In genomic region chr19:47465467-47465866, GRCm38 (mm10) we compare ENCODE assay signal across 11 mouse cellular contexts. TPM values are rescaled to one million over a fixed set of nuclear protein-coding genes. Genes with fewer than 3 reads are reported as not detected.
DNase-seq lines count a peak whose midpoint lies in the region; ATAC-seq and TF ChIP-seq lines count a peak whose summit lies in the region.
"Had no signal": no experiment of that assay in that cellular context is flagged by ENCODE, and none has a peak within 500 bp of the region (broad histone marks: within the 10 kb centered on the region; RNA-seq: fewer than 3 reads in every experiment).

No protein-coding gene starts in this region.

- no peak for TF ChIP-seq POLR2A in myocyte (IDR thresholded peaks at IDR 0.05; ENCODE audit: insufficient read length, low read depth)

- no peaks in the 10 kb centered on the region for H3K4me1 ChIP-seq in midbrain, postnatal 0 days (ENCODE audit: insufficient read depth, low read length)
- H3K4me1 ChIP-seq in midbrain, embryonic 16.5 days (ENCODE audit: control insufficient read depth, insufficient read depth, low read length): peaks cover 12% of the 10 kb centered on the region; the same call in 1 of the 2 replicates

- no peak overlapping the region for H3K9ac ChIP-seq in midbrain, postnatal 0 days (replicated peaks; ENCODE audit: low read length, poor library complexity, severe bottlenecking)
- no peak overlapping the region for H3K9ac ChIP-seq in midbrain, embryonic 16.5 days (ENCODE audit: low read depth, low read length)

- peak; percentile 31 for TF ChIP-seq CTCF in midbrain, postnatal 0 days (IDR thresholded peaks at IDR 0.05)

- H3K27ac ChIP-seq in midbrain, postnatal 0 days (ENCODE audit: low read depth, low read length): no peak overlapping the region
- H3K27ac ChIP-seq in midbrain, embryonic 16.5 days (ENCODE audit: low read length): no peak overlapping the region

- peak; percentile 96 for DNase-seq in heart, adult 11 months
- no peak for DNase-seq in heart, postnatal 36 days
- no peak for DNase-seq in midbrain, postnatal 0 days (ENCODE audit: low spot score)
- peak; percentile 50 for DNase-seq in induced T-regulatory cell, adult 2 months (ENCODE audit: low read depth)
- DNase-seq in right cerebral cortex, postnatal 4 days: no peak
- no peak for DNase-seq in retina, postnatal 1 day
- DNase-seq: cerebellum, adult 8-10 months had no signal

- H3K4me2 ChIP-seq in midbrain, postnatal 0 days (ENCODE audit: low read depth, low read length, poor library complexity, severe bottlenecking): no peak overlapping the region
- no peak overlapping the region for H3K4me2 ChIP-seq in midbrain, embryonic 16.5 days (ENCODE audit: low read length)
- no peak overlapping the region for H3K4me2 ChIP-seq in myocyte (ENCODE audit: low read depth)

- WGBS in midbrain, postnatal 0 days: 76% methylated on average over 9 of the region's 9 CpGs
- WGBS in midbrain, embryonic 16.5 days: 69% methylated on average over 9 of the region's 9 CpGs

- H3ac ChIP-seq in myocyte (ENCODE audit: control insufficient read depth, insufficient read length): no peak overlapping the region

- no peak for ATAC-seq in midbrain, postnatal 0 days (ENCODE audit: low FRiP score)
- no peak for ATAC-seq in midbrain, embryonic 16.5 days

- H3K27me3 ChIP-seq in midbrain, postnatal 0 days (ENCODE audit: insufficient read depth, low read length): no peaks in the 10 kb centered on the region
- H3K27me3 ChIP-seq in midbrain, embryonic 16.5 days (ENCODE audit: control insufficient read depth, insufficient read depth, low read depth, low read length): 0 out of 2 replicates have a peak, but pooled peaks cover 3% of the 10 kb centered on the region
- H3K27me3 ChIP-seq in myocyte (ENCODE audit: control insufficient read depth, insufficient read depth, insufficient read length): no peaks in the 10 kb centered on the region
- H3K27me3 ChIP-seq: lung, embryonic 15.5 days had no signal

- H3K9me3 ChIP-seq in midbrain, postnatal 0 days (ENCODE audit: low read length): no peaks in the 10 kb centered on the region
- no peaks in the 10 kb centered on the region for H3K9me3 ChIP-seq in midbrain, embryonic 16.5 days (replicated peaks; ENCODE audit: control insufficient read depth, low read length, poor library complexity, severe bottlenecking)
- H3K9me3 ChIP-seq: G1E; lung, embryonic 15.5 days had no signal

- no peak overlapping the region for H3K4me3 ChIP-seq in midbrain, postnatal 0 days (ENCODE audit: low read depth, low read length)
- H3K4me3 ChIP-seq in midbrain, embryonic 16.5 days (ENCODE audit: low read depth, low read length): no peak overlapping the region
- H3K4me3 ChIP-seq in myocyte: peak overlapping the region; percentile 98

- no peaks in the 10 kb centered on the region for H3K36me3 ChIP-seq in midbrain, postnatal 0 days (ENCODE audit: insufficient read depth, low read length)
- H3K36me3 ChIP-seq in midbrain, embryonic 16.5 days (ENCODE audit: control insufficient read depth, insufficient read depth, low read length): no peaks in the 10 kb centered on the region
- no peaks in the 10 kb centered on the region for H3K36me3 ChIP-seq in myocyte (ENCODE audit: control insufficient read depth, insufficient read depth)
- H3K36me3 ChIP-seq: G1E; lung, embryonic 15.5 days had no signal

- H3K79me2 ChIP-seq in myocyte (ENCODE audit: control insufficient read depth, insufficient read depth): peaks cover 31% of the 10 kb centered on the region

- intact Hi-C loops in heart, postnatal 36 days (cut with DNase I): loop anchor here (2.0 to 10.0 kb wide), 3 partner anchors 37 to 201 kb away; no protein-coding TSS in a partner anchor

TF ChIP-seq in myocyte, 11 proteins besides CTCF, POLR2A, EP300 and RAD21:
- no peak for TF ChIP-seq MAX (IDR thresholded peaks at IDR 0.05; ENCODE audit: low read depth)
- TF ChIP-seq REST (IDR thresholded peaks at IDR 0.05; ENCODE audit: insufficient read depth, insufficient read length): no peak
- no peak for TF ChIP-seq MYOD1 (IDR thresholded peaks at IDR 0.05; ENCODE audit: control insufficient read depth in 1 of 3, insufficient read length in 2 of 3, low read depth in 2 of 3)
- no peak for TF ChIP-seq MYOG (IDR thresholded peaks at IDR 0.05; ENCODE audit: control insufficient read depth in 1 of 3, insufficient read depth in 1 of 3, insufficient read length in 2 of 3, low read depth in 2 of 3)
- TF ChIP-seq E2F4 (IDR thresholded peaks at IDR 0.05; ENCODE audit: insufficient read depth): no peak
- TF ChIP-seq CEBPB (IDR thresholded peaks at IDR 0.05; ENCODE audit: insufficient read depth, poor library complexity, severe bottlenecking): no peak
- TF ChIP-seq USF1 (IDR thresholded peaks at IDR 0.05; ENCODE audit: low read depth): no peak
- no peak for TF ChIP-seq TCF12 (IDR thresholded peaks at IDR 0.05; ENCODE audit: insufficient read depth, poor library complexity, severe bottlenecking)

RNA-seq across cellular contexts. Expression of gene Sh3pxd2a, which starts 1.3 kb away (rescaled TPM):
- 10 to 100 TPM; 47.7 to 59.2 TPM for total RNA-seq in heart, postnatal 36 days (2021)
- 21.0 and 27.4 TPM in 2 replicates for total RNA-seq in midbrain, postnatal 0 days (2014; rRNA removed)
- 1.2 and 1.5 TPM in 2 replicates for polyA plus RNA-seq in midbrain, postnatal 0 days (2015; fragmentation: Nextera tagmentation; extraction: Ambion mirVana)
- 1.5 and 1.8 TPM in 2 replicates for polyA plus RNA-seq in midbrain, embryonic 16.5 days (2015; fragmentation: Nextera tagmentation; extraction: Ambion mirVana)
- 59.5 TPM for polyA plus RNA-seq in myocyte (2012; fragmentation: generic; extraction: Trizol)
- polyA plus RNA-seq: G1E had no signal

Comparison
In these comparisons a context has a peak if more than half of its experiments do, and no peak if none do; other contexts are left out.
1. DNase-seq: peak in heart, adult 11 months (single experiment) and induced T-regulatory cell, adult 2 months (single experiment); none in heart, postnatal 36 days (0 of 2), midbrain, postnatal 0 days (single experiment), right cerebral cortex, postnatal 4 days (single experiment) and retina, postnatal 1 day (single experiment).
2. RNA of gene Sh3pxd2a, which starts 1.3 kb away (polyA plus RNA-seq): 59.5 TPM in myocyte (single experiment); 1.5 to 1.8 TPM in midbrain, embryonic 16.5 days and 1.2 to 1.5 TPM in midbrain, postnatal 0 days; every median in the first group is over 10 times any median in the second.